Mouse (Mus musculus) embryo, embryonic 10.5 days (tissue): Measurements from ENCODE around the gene Ybx2.
"Not testable (repeated sequence)": the region's sequence is repeated elsewhere in the genome, so short reads cannot be mapped to it uniquely, and the experiment has no call there.

ENCODE experiments used
- DNase-seq: peaks from one replicate; pipeline ENCODE4 v3.0.0-alpha.2; 2015; ENCODE audit warnings: low spot score

The Ybx2 gene

GRCm38 (mm10) chr11:69934681-69935080 is 915 bp upstream of the Ybx2 start:
- DNase-seq, result no peak

- DNase-seq, result peak; percentile 35
These were observed 560 bp downstream of the Ybx2 start for GRCm38 (mm10) chr11:69936156-69936555.

- no peak for DNase-seq
These were observed 1.2 kb downstream of the Ybx2 start for GRCm38 (mm10) chr11:69936714-69937347.

- no peak for DNase-seq
These were observed 1.8 kb downstream of the Ybx2 start for GRCm38 (mm10) chr11:69937385-69937784.

DNA sequence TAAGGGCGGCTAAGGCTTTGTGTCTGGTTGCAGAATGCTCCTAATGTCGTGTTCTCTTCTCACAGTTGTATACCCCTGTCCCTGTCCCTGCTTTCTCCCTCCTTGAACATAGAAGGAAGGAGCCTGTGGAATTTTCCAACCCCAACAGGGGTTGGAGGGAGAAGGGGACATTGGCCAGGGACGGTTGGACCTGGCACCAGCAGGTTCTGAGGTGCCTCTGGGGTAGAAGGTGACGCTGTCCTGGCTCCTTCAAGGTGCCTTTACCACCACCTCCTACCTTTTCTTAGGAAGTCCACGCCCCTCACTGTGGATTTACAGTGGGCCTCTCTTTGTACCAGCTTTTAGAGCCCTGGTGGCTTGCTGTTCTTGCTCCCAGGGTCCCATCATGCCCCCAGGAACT is 2.2 kb downstream of the Ybx2 start:
- no peak for DNase-seq

DNA sequence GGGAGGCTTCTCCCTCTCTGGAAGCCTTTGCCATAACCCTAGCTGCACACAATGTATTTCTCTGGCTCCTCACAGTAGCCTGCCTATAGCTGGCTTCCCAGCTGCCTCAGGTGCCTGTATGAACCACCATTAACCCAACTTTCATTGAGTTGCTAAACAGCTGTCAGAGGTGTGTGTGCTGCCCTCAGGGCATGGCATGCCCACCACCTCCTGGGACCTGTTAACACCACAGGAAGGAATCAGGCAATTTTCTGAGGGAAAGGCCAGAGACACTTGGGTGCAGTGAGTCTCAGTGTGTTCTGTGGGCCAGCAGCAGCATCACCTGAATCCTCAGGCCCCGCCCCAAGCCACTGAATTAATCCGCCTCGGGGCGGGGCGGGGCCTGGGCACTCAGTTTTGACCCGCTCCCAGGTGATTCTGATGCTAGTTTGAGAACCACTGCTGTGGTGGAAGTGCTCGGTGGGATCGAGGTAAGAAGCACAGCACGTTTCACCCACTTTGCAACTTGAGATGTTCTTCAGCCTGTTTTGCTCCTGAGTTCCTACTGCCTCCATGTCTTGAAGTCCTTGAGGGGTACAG is 2.9 kb downstream of the Ybx2 start:
- no peak for DNase-seq

GRCm38 (mm10) chr11:69939181-69939580 is 3.6 kb downstream of the Ybx2 start:
- no peak for DNase-seq

GRCm38 (mm10) chr11:69939731-69940130 is 4.1 kb downstream of the Ybx2 start:
- no peak for DNase-seq

GRCm38 (mm10) chr11:69940962-69941361 is 5.4 kb downstream of the Ybx2 start:
- DNase-seq, result no peak

DNA sequence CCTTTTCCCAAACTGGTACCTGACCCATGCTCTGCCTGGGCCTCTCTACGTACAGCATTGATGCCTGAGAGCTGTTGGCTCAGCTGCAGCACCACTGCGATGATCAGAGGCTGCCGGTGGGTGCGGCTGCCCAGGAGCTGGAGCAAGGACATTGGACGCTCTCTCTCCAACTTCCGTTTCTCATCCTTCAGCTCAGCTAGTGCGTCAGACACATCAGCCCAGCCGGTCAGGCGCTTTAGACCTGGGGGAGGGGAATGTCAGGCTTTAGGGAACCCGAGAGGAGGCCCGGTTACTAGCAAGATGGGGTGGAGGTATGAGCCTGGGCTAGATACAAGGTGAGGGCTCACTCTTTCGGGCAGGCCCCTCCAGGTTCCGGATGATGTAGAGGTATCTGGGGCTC is 9.6 kb downstream of the Ybx2 start:
- DNase-seq, result no peak

- no peak for DNase-seq
These were observed 10.6 kb downstream of the Ybx2 start for GRCm38 (mm10) chr11:69945997-69946891.

DNA sequence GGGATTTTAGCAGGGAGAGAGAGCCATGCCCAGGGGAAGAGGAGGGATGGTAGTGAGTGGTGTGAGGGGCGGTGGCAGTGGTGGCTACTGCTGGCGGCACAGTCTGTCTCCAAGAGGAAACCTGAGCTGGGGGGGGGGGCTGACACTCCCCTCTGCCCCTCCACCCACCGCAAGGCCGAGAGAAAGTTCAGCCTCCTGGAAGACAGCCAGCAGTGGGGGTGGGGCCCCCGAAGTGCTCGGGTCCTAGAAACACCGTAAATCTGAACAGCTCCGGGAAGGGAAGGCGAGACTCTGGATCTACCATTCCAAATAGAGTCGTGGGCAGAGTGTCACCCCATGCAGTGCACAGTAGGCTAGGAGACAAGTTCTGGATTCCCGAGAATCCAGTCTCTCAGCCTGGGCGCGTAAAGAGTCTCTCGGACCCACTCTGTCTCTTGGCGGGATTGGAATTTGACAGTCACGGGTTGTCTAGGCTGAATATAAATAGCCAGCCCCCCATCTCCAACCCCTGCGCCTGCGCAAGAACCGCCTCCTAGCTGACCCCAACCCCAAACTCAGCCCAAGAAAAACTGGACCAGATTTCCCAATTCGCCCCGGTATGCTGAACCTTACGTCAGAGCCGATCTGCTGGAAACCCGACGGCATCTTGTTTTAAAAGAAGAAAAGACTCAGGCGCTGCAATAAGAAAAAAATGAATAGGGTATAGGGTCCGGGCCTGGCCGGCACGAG is 11.9 kb downstream of the Ybx2 start:
- peak; percentile 70 for DNase-seq

DNA sequence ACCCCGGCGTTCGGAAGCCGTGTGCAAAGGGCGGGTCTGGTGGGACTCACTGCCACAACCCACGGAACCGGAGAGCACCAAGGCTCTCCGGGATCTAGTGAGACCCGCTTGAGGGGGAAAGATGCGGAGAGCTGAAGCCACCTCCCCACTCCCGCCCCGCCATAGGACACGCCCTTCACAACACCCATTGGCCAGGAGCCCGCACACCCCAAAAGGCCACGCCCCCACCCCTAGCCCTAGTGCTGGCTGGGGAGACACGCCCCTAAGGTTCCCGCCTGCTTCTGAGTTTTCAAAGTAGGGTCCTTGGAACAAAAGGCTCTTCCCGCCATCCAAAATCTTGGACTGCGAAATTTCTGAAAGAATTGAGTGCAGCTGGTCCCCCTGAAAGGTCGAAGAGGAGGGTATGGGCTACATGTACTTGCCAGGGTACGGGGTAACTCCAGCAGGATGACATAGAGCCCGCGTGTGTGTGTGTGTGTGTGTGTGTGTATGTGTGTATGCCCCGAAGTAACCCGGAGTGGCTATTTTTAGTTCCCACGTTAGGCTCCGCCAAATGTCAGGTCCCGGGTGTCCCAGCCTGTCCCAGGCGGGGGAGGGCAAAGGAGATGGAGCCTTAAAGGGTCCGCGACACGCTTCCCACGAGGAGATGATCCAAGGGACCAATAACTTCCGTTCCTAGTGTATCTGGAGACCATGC is 12.6 kb downstream of the Ybx2 start, which contains the start of gene Slc2a4:
Slc2a4 (minus strand) TSS at position 123 of the 697 bp plus-strand sequence.
- peak; percentile 99 for DNase-seq

DNA sequence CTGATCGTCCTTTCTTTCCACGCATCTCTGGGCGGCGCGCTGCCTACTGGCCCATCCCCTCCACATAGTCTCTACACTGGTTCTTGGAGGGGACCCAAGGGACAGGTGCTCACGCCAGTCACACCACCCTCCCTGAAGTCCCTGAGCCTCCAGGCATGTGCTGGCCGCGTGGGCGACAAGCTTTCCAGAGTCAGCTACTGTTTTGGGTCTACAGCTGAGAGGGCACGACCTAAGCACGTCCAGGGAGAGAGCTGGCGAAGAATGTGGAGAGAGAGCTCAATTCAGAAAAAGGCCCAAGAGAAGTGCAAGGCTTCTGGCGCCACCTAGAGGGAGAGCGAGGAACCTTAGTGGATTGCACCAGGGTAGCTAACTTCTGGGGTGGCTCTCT is 13.2 kb downstream of the Ybx2 start:
- DNase-seq, result peak; percentile 97

DNA sequence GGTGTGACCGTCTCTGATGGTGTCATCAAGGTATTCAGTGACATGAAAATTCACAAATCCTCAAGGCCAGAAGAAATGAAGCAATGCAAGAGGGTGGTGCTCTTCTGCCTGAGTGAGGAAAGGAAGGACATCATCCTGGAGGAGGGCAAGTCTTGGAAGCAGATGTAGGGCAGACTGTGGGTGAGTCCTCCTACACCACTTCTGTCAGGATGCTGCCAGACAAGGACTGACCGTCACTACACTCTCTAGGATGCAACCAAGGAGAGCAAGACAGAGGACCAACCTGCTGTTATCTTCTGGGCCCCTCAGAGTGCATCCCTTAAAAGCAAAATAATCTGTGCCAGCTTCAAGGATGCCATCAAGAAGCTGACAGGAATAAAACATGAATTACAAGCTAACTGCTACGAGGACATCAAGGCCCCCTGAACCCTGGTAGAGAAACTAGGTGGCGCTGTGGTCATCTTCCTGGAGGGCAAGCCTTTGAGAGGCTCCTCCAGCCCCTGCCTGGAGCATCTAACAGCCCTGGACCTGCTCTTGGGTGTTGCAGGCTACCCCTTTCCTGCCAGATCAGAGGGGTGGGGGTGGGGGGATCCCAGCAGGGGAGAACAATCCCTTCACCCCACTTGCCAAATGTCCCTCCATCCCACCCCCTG is 15.3 kb downstream of the Ybx2 start:
- DNase-seq, result peak; percentile 57

DNA sequence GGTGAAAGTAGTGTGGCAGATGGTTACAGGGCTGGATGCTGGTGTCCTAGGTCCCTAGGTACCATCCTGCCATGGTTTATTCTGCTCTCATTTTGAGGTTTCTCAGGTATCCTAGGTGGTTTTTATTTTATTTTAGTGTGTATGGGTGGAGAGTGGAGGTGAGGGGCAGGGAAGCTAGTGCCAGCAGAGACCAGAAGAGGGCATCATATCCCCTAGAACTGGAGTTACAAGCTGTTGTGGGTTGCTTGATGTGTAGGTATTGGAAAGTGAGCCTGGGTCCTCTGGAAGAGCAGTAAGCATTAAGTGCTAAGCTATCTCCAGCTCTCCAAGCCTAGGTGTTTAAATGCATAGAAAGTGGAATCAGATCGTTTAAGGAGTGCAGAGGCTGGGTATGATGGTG is 16.7 kb downstream of the Ybx2 start:
- no peak for DNase-seq

GRCm38 (mm10) chr11:69953267-69953915 is 17.8 kb downstream of the Ybx2 start:
- DNase-seq, result no peak

DNA sequence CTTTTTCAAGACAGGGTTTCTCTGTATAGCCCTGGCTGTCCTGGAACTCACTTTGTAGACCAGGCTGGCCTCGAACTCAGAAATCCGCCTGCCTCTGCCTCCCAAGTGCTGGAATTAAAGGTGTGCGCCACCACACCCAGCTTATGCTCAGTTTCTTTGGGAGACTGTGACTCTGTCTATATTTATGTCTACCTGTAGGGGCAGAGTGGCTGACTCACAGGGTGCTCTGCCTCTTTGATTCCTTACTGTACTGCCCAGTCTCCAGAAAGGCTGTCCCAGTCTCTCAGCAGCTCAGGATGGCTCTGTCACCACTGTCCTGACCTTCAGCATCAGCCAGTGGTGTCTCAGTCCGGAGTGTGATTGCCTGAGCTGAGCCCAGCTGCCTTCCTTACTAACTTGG is 20.0 kb downstream of the Ybx2 start:
- not testable (repeated sequence) for DNase-seq

DNA sequence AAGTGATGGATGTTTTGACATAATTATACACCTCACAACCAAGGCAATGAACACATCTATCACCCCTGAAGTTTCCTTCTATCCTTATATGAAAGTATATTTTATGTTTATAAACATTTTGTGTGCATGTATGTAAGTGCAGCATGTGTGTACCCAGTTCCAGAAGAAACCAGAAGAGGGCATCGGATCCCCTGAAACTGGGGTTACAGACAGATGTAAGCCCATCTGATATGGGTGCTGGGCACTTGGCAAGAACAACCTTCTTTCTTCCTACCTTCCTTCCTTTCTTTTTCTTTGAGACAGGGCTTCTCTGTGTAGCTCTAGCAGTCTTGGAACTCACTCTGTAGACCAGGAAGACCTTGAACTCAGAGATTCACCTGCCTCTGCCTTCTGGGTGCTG is 20.6 kb downstream of the Ybx2 start:
- no peak for DNase-seq

DNA sequence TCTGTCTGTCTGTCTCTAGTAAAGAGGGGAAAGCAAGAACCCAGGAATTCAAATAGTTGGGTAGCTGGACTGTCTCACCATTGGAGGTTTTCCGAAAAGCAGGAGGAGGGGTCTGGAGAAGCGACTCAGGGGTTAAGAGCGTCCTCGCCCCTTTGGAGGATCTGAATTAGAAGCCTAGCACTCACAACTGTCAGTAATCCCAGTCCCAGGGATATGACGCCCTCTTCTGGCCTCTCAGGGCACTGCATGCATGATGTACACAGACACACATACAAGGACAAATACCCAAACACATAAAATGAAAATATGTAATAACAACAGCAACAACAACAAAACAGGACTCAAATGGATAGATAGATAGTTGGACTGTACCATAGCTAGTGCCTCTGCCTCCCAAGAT is 25.0 kb downstream of the Ybx2 start:
- no peak for DNase-seq

DNA sequence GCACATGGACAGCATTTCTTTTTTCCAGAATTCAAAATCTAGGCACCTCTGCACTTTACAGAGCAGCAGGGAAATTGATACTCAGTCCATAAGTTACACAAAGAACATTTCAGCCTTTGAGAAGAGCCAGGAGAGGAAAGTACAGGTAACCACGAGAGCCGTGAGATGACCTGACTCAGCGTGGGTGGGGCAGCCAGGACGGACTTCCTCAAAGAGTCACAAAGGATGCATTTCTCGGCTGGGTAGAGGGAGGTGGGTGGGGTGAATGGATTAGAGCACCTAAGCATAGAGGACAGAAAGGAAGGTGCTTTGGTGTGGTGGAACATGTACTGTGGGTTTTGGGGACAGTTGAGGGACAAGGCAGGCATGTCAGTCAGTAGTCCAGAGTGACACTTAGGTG is 26.2 kb downstream of the Ybx2 start:
- DNase-seq, result no peak
